Mouse (Mus musculus) urinary bladder, postnatal 14 days (tissue): ENCODE data around the gene Mfap5.
"Not testable (repeated sequence)": the region's sequence is repeated elsewhere in the genome, so short reads cannot be mapped to it uniquely, and the experiment has no call there.

Source experiments
- DNase-seq: peaks from one replicate; pipeline ENCODE4 v3.0.0; 2021; ENCODE audit warnings: low spot score

Gene Mfap5

DNA sequence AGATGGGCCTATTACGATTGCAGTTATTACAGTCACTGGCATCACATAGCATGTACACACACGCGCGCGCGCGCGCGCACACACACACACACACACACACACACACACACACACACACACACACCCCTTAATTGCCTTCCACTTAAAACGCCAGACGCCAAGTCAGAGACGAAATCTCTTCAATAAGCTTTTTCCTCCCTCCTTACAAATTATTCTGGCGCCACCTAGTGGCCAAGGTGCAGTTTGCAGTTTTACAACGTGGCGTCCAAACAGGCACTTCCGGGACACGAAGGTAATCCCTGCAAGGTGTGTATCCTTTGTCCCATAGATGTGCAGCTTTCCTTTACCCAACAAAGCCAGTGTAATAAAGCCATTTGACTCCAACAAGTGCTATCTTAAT lies 54.8 kb downstream of the Mfap5 start:
- DNase-seq: peak; percentile 80

DNA sequence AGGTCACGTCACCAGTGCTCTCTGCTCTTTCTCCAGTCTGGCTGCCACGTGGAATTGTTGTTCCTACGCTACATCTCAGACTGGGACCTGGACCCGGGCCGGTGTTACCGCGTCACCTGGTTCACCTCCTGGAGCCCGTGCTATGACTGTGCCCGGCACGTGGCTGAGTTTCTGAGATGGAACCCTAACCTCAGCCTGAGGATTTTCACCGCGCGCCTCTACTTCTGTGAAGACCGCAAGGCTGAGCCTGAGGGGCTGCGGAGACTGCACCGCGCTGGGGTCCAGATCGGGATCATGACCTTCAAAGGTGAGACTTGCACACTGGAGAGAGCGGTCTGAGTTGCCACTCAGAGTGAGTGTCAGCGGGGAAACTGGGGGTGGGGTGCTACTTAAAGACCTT lies 55.4 kb downstream of the Mfap5 start:
- DNase-seq: no peak

DNA sequence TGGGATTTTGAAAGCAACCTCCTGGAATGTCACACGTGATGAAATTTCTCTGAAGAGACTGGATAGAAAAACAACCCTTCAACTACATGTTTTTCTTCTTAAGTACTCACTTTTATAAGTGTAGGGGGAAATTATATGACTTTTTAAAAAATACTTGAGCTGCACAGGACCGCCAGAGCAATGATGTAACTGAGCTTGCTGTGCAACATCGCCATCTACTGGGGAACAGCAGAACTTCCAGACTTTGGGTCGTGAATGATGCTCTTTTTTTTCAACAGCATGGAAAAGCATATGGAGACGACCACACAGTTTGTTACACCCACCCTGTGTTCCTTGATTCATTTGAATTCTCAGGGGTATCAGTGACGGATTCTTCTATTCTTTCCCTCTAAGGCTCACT lies 56.8 kb downstream of the Mfap5 start:
- DNase-seq: peak; percentile 67

DNA sequence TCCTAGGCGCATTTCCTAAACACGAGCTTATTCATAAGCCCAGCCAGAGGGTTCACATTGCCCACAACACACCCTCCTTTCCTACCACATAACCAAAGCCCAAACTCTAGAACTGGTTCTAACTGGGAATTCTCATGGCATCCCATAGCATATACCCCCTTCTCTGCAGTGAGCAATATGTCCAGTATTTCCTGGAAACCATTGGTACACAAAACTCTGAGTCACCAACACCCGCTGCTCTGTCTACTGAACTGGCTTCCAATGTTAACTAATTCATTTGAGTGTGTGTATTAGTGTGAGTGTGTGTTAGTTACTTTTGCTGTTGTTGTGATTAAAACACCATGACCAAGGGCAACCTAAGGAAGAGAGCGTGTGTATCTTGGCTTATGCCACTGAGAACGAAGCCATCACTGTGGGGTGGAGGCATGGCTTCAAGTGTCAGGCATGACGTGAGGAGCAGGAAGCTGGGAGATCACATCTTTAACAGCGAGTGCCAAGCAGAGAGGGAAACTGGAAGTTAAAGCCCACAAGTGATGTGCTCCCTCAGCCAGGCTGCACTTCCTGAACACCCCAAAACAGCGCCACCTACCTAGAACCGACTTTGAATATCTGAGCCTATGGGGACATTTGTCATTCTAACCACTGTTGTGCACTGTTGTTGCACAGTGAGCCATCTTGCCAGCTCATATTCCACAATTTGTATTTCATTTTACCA lies 59.6 kb downstream of the Mfap5 start:
- DNase-seq: no peak

DNA sequence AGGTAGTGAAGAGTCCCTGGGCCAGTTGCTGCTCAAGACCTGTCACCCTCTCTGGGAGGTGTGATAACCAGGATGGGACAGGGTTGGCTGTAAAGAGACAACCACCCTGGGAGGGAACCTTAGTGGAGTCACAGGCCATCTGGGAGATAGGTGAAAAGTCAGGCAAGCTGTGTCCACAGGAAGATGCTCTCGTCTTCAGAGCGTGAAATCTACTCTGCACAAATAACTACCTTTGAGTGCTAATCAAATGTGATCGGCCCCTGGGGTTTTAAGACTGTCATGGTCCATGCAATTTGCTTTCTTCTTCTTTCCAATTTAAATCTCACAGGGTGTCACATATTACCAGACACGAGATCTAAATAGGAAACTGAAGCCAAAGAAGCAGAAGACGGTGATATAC lies 63.5 kb downstream of the Mfap5 start:
- DNase-seq: no peak

DNA sequence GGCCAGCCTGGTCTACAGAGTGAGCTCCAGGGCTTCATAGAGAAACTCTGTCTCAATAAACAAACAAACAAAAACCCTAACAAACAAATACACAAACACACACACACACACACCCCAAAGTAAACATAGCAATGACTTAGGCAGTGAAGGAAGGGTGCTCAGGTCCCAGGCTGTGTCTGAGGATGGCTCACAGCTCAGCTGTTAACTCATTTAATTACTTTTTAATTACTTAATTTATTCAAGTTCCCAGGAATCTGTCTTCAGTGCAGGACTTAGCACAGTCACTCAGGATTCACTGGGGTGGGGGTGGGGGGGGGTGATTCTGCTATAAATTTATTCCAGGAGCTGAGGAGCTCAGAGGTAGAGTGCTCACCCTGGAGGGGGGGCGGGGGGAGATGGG lies 64.1 kb downstream of the Mfap5 start:
- no peak for DNase-seq

DNA sequence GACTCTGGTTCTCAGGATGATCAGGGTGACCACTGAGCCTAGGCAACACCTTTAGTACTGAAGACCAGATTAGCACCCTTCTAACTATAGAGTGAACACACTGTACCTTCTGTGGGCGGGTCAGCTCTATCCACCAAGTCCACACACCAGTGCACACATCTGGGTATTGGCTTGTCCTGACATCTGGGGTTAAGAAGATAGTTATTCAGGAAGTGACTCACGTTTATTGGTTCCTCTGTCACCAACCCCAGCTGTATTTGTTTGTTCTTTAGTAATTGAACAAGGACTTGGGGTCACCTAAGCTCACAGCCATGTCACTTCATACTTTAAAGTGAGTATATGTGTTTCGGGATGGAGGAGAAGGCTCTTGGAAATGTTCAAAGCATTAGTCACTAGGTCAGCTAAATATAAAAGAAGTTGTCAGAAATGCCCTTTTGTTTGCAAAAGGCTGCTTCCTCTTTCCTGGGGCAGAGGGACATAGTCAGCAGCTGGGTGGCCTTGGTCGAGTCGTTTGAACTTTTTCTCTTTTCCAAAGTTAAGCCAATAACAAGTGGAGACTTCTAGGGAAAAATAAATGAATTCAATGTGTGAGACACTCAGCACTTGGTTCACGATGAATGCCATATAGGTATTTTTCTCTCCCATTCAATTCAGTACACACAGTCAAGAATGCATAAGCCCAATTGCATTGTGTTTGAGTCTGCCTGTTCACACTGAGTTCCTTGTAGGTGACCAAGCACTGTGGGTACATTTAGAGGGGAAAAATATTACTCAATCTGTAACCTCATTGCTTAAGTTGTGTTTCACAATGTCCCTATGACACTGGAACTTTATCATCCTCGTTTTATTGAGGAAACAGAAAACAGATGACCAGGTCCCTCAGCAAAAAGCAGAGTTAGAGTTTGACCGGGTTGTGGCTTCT lies 65.3 kb downstream of the Mfap5 start:
- DNase-seq: no peak

DNA sequence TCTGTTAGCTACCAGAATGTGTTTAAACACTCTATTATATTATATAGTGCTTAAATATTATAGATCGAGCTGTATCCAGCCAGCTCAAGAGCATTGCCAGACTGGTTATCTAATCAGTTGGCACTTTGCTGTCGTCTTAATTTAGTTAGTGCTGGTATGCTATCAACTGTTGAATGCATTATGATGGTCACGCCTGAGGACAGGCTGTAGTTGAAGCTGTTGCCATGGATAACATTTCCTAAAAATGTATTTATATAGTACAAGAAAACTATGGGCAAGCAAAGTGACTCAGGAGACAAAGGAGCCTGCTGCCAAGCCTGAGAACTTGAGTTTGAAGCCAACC lies 65.9 kb downstream of the Mfap5 start:
- DNase-seq: no peak

DNA sequence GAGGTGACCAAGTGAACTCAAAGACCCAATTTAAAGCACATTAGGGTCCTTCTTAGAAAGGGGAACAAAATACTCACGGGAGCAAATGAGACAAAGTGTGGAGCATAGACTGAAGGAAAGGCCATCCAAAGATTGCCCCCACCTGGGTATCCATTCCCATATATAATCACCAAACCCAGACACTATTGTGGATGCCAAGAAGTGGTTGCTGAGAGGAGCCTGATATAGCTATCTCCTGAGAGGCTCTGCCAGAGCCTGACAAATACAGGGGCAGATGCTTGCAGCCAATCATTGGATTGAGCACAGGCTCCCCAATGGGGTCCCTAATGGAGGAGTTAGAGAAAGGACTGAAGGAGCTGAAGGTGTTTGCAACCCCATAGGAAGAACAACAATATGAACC lies 69.4 kb downstream of the Mfap5 start:
- not testable (repeated sequence) for DNase-seq

DNA sequence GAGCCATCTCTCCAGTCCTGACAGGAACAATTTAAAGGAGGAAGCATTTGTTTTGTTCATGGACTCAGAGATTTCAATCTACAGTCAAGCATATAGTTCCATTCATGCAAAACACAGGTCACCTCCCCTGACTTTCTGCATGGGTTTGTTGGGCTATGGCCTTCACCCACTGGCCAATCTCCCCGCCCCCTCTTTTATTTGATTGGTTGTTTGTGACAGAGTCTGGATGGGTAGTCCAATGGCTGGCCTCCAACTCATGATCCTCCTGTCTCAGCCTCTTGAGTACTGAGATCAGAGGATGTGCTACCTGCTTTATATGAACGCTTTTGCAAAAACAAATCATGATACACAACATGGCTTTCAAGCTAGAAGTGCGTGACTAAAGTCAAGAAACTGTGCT lies 71.4 kb downstream of the Mfap5 start:
- no peak for DNase-seq
